Mouse (Mus musculus): ENCODE measurements around the gene Gm49342.
A peak's percentile ranks its signal among the peaks of the same experiment; 100 is the strongest.
"Not testable (repeated sequence)": the region's sequence is repeated elsewhere in the genome, so short reads cannot be mapped to it uniquely, and the experiment has no call there.

The Gm49342 gene

DNA sequence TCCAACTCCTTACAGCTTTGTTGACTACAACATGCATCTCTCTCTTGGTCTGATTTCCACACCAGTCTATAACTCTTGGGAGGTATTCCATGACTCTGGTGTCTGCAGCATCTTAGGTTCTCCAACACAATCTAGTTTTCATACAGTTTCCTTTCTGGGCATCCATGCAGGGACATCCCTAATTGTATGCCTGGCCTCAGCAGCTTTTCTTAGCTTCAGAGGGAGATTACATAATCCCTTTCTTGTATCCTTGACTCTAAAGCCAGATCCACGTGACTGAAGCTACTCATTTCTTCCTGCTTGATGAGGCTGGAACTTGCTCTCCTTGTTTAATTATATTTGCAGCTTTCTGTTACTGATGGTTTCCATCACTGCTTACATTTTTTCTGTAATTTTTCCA lies 7.7 kb upstream of the Gm49342 start:
- DNase-seq (ENCODE audit: low spot score), result no peak

DNA sequence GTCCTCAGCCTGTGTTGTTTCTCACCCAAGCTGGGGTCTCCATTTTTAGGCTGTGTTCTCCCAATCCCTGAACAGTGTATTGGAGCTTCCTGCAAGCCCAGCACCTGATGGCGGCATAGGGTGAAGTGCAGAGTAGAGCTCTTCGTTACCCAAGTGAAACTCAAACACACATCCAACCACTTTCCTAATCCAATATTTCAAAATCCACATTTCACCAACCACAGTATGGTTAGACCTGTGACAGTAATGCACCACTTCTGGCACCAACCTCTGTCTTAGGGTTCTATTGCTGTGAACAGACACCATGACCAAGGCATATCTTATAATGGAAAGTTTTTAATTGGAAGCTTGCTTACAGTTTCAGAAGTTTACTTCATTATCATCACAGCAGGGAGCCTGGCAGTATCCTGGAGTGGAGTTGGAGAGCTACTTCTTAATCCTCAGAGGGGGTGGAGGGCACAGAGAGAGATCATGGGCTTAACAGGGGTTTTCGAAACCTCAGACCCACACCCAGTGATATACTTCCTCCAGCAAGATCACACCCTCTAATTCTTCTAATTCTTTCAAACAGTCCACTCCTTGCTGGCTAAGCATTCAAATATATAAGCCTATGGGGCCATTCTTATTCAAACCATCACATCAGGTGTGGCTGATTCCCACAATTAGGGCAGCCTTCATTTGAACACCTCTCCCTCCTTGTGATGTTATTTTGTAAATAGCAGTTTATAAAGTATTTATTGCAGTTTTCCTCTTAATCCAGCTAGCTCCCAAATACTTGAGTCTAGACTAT lies 6.0 kb upstream of the Gm49342 start:
- DNase-seq (ENCODE audit: low spot score), result no peak

DNA sequence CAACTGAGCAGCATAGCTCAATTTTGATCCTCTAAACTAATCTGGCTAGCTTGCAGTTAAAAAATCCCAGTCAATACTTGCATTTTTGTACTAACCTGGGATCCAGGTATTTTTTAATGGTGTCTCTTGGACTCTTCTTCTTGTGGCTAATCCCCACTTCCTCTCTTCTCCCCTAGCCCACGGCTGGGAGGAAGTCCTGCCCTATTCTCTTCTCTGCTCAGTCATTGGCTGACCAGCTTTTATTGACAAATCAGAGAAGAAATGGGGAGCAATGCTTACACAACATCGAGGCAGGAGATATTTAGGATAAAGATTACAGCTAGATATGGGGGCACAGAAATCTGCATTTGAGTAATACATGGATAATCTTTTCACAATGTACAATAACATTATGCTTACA lies 5.4 kb upstream of the Gm49342 start:
- DNase-seq (ENCODE audit: low spot score), result no peak

DNA sequence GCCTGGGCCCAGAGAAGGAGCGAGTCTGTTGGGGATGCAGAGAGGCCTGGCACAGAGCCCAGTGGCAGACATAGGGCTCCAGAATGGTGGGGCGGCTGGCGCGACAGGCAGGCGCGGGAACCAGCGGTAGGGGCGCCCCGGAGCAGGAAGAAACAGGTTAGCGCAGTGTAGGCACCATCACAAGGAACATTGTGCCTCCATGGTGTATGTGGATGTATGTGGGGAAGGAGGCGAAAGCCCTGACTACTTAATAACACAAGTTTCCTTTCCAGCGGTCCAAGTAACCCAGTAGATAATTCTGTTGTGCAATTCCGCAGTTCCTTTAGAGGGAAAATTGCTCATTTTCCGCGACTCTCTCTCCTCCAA lies 334 bp downstream of the Gm49342 start:
- not testable (repeated sequence) for DNase-seq (ENCODE audit: low spot score)

DNA sequence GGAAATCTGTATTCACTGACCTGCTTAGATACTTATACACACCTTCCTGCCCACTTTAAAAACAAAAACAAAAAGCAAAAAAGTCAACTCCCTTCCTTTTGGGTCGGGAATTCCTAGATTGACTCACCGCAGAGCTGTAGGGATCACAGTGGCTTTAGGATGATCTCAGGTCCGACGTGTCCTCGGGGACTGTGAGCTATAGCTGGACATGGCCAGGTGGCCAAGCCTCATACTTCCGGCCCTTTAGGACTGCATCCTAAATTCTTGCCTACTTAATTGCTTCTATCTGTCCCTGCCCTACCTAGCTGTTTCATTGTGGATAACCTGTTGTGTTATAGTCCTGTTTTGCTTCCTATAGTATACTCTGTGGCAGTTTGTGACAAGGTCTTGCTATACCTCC lies 764 bp downstream of the Gm49342 start:
- DNase-seq (ENCODE audit: low spot score), result not testable (repeated sequence)

DNA sequence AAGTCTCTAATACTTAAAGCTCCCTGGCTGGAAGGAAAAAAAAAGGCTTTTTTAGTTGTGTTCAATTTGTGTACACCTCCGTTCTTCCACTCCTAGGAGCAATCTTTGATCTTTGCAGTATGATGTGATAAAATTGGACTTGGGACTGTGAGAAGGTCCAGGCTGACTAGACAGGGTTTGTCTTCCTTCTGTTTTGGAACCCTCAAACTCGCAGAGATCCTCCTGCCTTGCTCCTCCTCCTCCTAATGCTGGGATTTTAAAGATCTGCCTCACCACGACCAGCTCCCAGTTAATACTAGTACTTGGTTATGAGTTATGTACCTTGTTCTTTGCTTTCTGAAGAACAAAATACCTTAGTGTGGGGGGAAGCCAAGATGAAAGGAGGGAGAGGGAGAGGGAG lies 1.2 kb downstream of the Gm49342 start:
- DNase-seq (ENCODE audit: low spot score), result not testable (repeated sequence)

DNA sequence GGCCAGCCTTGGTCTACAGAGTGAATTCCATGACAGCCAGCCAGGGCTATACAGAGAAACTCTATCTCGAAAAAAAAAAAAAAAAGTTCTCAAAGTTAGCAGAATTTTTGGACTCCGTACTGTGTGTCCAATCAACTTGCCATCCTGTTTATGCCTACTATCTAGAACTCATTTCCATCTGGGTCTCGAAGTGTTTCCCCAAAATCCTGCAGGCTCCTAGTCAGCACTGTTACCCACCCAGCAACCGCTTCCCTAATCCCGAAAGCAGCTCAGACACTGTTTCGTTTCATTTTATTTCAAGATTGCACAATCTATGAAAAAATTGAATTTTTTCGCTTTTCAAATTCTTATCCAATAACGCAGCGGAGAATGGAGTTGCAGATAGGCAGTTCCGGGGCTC lies 11.2 kb downstream of the Gm49342 start:
- DNase-seq (ENCODE audit: low spot score), result no peak

DNA sequence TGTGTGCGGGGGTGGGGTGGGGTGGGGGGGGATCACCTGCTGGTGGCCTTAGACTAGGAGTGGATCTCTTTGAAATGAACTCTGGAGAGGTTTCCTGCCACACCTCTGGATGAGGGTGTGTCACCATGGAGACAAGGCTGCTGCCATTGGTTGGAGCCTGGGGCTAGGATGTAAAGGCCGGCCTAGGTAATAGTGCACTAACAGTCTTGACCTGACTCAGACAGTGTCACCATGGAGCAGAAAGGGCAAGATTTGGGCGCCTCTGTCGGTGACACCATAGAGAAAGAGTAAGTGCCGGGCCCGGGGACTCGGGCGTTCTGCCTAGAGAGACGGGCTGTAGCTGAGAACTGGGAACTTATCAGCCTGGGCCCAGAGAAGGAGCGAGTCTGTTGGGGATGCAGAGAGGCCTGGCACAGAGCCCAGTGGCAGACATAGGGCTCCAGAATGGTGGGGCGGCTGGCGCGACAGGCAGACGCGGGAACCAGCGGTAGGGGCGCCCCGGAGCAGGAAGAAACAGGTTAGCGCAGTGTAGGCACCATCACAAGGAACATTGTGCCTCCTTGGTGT lies 11.7 kb downstream of the Gm49342 start, which contains the start of gene Pnp2:
TSS of gene Pnp2 (plus strand) at position 51 of the 567 bp plus-strand sequence.
- DNase-seq (ENCODE audit: low spot score), result peak; percentile 18

DNA sequence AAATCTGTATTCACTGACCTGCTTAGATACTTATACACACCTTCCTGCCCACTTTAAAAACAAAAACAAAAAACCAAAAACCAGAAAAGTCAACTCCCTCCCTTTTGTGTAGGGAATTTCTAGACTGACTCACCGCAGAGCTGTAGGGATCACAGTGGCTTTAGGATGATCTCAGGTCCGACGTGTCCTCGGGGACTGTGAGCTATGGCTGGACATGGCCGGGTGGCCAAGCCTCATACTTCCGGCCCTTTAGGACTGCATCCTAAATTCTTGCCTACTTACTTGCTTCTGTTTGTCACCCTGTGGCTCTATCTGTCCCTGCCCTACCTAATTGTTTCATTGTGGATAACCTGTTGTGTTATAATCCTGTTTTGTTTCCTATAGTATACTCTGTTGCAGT lies 12.4 kb downstream of the Gm49342 start:
- DNase-seq (ENCODE audit: low spot score), result not testable (repeated sequence)

DNA sequence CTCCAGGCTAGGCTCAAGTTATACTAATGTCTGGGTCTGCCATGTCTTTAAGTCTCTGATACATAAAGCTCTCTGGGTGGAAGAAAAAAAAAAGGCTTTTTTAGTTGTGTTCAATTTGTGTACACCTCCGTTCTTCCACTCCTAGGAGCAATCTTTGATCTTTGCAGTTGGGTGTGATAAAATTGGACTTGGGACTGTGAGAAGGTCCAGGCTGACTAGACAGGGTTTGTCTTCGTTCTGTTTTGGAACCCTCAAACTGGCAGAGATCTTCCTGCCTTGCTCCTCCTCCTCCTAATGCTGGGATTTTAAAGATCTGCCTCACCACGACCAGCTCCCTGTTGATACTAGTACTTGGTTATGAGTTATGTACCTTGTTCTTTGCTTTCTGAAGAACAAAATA lies 12.8 kb downstream of the Gm49342 start:
- not testable (repeated sequence) for DNase-seq (ENCODE audit: low spot score)

DNA sequence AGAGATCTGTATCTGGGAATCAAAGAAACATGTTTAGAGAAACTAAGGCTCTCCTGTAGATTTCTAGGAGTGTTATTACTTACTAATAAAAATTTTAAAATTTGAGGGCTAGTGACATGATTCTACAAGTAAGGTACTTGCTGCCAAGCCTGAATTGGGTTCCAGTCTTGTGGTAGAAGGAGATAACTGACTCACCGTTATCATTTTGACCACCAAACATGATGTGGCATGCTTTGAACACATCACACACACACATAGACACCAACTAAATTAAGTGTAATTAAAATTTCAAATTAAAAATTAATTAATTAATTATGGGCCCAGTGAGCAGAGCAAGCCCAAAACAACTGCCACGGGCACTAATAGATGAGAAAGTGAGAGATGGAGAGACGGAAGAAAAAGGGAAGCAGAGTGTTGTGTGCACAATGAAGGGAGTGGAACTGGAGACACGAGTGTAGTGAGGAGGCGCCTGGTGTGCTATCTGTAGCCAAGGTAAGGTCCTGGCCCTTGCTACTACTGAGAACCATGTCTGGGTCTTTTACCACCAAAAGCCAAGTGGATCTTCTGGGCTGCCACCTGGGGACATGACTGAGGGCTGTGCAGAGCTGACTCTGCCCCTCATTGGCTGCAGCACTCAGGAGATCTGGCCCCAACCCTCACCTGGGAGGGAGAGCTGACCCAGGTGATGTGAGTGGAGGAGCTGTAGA lies 14.1 kb downstream of the Gm49342 start:
- not testable (repeated sequence) for DNase-seq (ENCODE audit: low spot score)

DNA sequence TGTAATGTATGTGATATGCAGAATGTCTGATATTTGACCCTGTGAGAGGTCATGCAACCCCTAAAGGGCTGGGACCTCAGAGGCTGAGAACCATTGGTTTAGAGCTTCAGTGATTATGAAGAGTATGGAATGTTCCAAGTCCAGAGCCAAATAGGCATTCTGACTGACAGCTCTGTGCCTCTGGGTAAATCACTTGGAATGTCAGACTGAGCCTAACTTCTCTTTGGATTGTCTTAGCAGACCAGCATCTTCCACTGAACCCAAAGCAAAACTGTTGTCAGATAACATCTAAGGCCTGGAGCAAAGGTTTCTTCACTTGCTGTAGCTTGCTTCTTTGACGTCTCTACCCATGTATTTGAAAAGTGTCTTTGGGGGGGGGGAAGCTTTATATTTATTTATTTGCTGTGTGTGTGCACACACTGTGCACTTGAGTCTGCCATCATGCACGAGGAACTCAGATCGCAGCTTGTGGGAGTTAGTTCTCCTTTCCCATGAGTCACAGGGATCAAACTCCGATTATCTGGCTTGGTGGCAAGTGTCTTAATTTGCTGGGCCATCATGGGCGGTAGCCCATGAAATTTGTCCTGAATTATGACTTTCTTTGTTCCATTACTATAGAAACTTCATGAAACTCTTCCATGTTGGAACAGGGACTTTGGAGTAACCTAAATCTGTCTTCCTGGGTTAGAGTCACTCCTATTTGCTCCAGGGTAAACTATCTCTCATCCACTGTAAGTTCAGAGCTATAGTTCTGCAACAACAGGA lies 24.1 kb downstream of the Gm49342 start:
- no peak for DNase-seq (ENCODE audit: low spot score)

DNA sequence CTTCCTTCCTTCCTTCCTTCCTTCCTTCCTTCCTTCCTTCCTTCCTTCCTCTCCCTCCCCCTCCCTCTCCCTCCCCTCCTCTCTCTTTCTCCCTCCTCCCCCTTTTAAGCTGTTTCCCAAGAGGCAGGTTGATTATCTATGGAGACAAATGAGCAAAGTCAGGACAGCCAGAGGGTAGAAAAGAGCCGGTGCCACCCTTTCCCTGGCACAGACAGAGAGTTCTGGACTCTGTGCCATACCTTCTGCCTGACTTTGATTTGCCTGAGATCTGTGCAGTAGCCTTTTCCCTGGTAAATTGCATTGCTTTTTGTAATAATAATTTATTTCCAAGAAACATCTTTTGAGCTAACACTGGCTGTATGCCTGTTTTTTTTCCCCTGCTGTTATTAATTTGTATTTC lies 24.7 kb downstream of the Gm49342 start:
- no peak for DNase-seq (ENCODE audit: low spot score)

DNA sequence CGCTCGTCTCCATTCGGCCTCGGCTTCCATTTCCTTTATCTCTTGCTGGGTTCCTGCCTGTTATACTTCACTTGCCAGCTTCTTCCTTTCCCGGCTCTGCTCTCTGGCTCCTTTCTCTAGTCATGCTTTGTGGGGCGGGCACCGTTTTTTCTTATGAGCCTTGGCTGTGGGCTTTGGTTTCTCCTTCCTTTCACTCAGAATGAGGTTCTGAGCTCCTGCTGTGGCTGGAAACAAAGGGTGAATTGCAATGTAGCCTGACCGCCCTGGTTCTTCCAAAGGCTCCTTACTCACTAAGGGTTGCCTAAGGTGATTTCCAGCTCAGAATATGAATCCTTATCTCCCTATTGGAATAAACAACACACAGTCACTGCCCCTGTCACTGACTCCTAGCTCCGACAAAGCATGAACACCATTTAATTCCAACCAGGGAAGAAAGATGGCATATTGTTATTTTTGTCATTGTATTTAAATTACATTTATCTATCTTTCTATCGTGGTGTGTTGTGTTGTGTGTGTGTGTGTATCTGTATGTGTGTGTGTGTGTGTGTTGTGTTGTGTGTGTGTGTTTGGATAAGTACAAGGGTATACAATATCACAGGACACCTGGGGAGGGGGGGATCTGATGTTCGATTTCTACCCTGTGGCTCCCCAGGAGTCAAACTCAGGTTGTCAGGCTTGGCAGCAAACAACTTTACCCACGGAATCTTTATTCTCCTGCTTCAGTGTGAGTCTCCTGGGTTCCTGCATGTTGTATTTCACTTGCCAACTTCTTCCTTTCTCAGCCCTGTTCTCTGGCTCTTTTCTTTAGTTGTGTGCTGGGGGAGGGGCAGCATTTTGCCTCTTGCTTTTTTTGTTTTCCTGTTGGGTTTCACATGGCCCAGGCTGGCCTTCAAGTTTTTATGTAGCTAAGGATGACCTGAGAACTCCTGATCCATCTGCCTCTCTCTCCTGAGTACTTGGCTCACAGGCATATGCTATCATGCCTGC lies 25.5 kb downstream of the Gm49342 start:
- DNase-seq (ENCODE audit: low spot score), result no peak

DNA sequence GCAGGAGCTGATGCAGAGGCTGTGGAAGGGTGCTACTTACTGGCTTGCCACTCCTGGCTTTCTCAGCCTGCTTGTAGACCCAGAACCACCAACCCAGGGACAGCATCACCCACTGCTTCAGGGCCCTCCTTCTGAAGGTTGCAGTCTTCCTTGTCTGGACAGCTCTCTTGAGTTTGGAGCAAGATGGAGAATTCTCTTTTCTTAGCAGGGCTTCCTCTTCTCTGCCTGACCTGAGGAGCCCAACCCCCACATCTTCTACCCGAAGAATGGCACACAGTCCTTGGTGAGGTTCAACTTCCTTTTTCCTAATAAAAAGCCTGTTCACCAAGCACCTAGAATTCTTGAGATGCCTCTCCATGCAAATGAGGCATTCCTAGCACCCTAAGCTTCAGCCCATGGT lies 26.5 kb downstream of the Gm49342 start:
- DNase-seq (ENCODE audit: low spot score), result no peak

DNA sequence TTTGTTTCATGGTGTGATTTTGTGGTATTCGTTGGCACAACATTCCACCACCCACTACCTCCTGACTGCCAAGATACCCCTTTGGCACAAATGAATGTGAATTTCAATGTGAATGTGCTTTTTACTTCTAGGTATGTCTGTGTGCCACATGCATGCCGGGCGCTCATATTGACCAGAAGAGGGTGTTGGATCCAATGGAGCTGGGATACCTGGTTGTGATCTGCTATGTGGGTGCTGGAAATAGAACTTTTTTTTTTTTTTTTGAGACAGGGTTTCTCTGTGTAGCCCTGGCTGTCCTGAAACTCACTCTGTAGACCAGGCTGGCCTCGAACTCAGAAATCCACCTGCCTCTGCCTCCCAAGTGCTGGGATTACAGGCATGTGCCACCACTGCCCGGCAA lies 28.7 kb downstream of the Gm49342 start:
- DNase-seq (ENCODE audit: low spot score), result not testable (repeated sequence)

DNA sequence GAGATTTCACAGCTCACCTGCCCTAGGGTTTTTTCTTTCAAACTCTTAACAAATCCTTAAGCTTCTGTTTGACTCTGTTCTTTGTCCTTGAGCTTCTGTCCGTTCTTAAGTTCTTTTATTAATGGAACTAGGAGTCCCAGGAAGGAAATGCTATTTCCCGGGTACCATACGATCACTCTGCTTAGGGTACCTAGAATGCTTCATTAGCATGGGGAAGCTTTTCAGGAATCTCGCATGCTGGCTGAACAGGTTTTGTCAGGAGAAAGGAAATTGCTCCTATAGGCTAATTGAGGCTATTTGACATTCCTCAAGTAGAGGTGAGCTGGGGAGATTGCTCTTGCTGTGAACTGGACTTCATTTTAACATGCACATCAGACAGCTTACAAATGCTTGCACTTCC lies 29.4 kb downstream of the Gm49342 start:
- no peak for DNase-seq (ENCODE audit: low spot score)

DNA sequence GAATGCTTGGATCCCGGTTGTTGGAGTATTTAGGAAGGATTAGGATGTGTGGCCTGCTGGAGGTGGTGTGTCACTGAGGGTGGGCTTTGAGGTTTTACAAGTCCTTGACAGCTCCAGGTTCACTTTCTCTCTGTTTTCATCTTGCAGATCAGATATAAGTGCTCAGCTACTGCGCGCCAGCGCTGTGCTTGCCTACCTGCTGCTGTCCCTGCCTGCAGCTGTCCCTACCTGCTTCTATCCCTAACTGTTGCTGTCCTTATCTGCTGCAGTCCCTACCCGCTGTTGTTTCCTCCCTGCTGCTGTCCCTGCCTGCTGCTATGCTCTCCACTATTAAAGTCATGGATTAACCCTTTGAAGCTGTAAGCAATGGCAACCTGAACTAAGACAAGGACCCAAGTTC lies 30.7 kb downstream of the Gm49342 start:
- no peak for DNase-seq (ENCODE audit: low spot score)

DNA sequence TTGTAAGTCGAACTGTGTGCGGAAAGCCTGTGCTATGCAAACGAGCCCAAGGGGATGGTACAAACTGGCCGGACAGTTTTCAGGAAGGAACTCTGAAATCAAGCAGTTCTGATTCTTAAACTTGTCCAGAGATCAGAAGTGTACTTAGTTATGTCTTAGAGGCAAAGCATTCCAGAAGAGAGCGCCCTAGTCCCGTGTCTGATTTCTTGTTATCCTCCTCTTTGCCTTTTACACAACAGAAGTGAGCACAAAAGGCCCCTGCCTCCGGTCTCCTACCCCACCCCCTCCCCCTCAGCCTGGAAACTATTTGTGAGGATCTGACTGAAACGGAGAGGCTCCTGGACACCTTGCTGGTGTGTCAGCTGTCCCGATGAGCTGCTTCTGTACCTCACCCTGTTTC lies 32.4 kb downstream of the Gm49342 start:
- no peak for DNase-seq (ENCODE audit: low spot score)

DNA sequence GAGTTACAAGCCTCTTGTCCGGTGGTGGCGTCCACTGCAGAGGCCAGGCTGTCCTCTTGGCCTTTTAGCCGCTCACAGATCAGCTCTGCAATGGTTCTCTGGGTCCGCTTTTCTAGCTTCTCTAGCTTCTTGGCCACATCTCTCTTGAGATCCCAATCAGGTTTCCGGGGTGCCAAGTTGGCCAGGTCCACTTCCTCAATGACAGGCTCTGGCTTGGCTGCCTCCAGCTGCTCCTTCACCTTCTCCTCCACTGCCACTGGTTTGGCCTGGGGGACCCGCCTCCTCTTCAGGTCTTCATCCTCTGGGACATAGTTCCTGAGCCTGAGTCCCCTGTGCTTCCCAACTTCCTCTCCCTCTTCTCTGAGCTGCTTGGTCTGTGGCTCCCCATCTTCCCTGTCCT lies 34.1 kb downstream of the Gm49342 start:
- DNase-seq (ENCODE audit: low spot score), result not testable (repeated sequence)

DNA sequence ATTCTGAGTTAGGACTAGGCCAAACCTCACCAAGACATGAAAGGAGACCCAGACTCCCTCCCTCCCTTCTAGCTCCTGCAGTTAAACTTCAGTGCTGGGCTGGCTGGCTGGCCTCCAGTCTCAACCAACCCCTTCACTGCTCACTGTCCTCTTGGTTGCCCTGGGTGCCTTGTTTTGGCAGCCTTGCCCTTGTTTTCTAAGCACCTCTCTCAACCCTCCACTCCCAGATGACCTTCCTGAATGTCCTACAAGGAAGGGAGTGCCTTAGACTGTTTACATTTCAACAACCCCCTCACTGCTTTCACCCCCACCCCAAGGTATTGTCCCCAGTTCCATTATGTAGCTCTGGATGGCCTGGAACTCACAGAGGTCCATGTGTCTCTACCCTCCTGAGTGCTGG lies 35.3 kb downstream of the Gm49342 start:
- no peak for DNase-seq (ENCODE audit: low spot score)

All from ovary, postnatal 10 days (tissue).